In genomic region chr17:73790284-73791020, GRCm38 (mm10) we compare ENCODE assay signal across 18 mouse cellular contexts. TPM values are rescaled to one million over a fixed set of nuclear protein-coding genes. Genes with fewer than 3 reads are reported as not detected.
A peak's percentile ranks its signal among the peaks of the same experiment; 100 is the strongest.
DNase-seq lines count a peak whose midpoint lies in the region; ATAC-seq and TF ChIP-seq lines count a peak whose summit lies in the region.
"Had no signal": no experiment of that assay in that cellular context is flagged by ENCODE, and none has a peak within 500 bp of the region (broad histone marks: within the 10 kb centered on the region; RNA-seq: fewer than 3 reads in every experiment).

No protein-coding gene starts in this region.

- ATAC-seq in hindbrain, embryonic 16.5 days, result no peak
- ATAC-seq in lung, postnatal 0 days, result no peak
- peak; percentile 30; the same call in 1 of the 2 replicates for ATAC-seq in midbrain, embryonic 15.5 days (replicated peaks)
- ATAC-seq: liver, postnatal 0 days had no signal

- TF ChIP-seq CTCF in lung, postnatal 0 days (IDR thresholded peaks at IDR 0.05), result no peak
- no peak for TF ChIP-seq CTCF in lung, adult 2 months (IDR thresholded peaks at IDR 0.05; ENCODE audit: insufficient read depth, low read length)

- H3K27ac ChIP-seq in hindbrain, embryonic 10.5 days, result peak overlapping the region; percentile 47
- H3K27ac ChIP-seq in hindbrain, embryonic 16.5 days (ENCODE audit: low read depth, low read length), result no peak overlapping the region
- H3K27ac ChIP-seq in lung, postnatal 0 days (ENCODE audit: low read length), result no peak overlapping the region
- peak overlapping the region; percentile 53 for H3K27ac ChIP-seq in midbrain, embryonic 15.5 days
- H3K27ac ChIP-seq: heart, adult 2 months; limb, embryonic 12.5 days; neural tube, embryonic 12.5 days had no signal

- H3K9ac ChIP-seq in hindbrain, embryonic 16.5 days (ENCODE audit: low read depth, low read length), result no peak overlapping the region
- no peak overlapping the region for H3K9ac ChIP-seq in lung, postnatal 0 days (replicated peaks; ENCODE audit: low read depth)
- no peak overlapping the region for H3K9ac ChIP-seq in midbrain, embryonic 15.5 days
- H3K9ac ChIP-seq: limb, embryonic 12.5 days; liver, postnatal 0 days; neural tube, embryonic 12.5 days had no signal

- H3K4me1 ChIP-seq in hindbrain, embryonic 10.5 days (replicated peaks), result peaks cover 12% of the 10 kb centered on the region; the same call in 1 of the 2 replicates
- H3K4me1 ChIP-seq in hindbrain, embryonic 16.5 days (ENCODE audit: control insufficient read depth, insufficient read depth, low read depth, low read length), result no peaks in the 10 kb centered on the region
- H3K4me1 ChIP-seq in lung, postnatal 0 days (ENCODE audit: insufficient read depth, low read depth, low read length), result no peaks in the 10 kb centered on the region
- H3K4me1 ChIP-seq in lung, adult 2 months (ENCODE audit: control insufficient read depth, insufficient read depth, low read length), result no peaks in the 10 kb centered on the region; the same call in 1 of the 2 replicates
- peaks cover 11% of the 10 kb centered on the region for H3K4me1 ChIP-seq in midbrain, embryonic 15.5 days
- H3K4me1 ChIP-seq: limb, embryonic 12.5 days; neural tube, embryonic 12.5 days had no signal

- no peaks in the 10 kb centered on the region for H3K36me3 ChIP-seq in hindbrain, embryonic 10.5 days
- no peaks in the 10 kb centered on the region for H3K36me3 ChIP-seq in hindbrain, embryonic 16.5 days (ENCODE audit: control insufficient read depth, insufficient read depth, low read length)
- no peaks in the 10 kb centered on the region for H3K36me3 ChIP-seq in lung, postnatal 0 days (ENCODE audit: insufficient read depth, low read length)
- H3K36me3 ChIP-seq in midbrain, embryonic 15.5 days (replicated peaks), result no peaks in the 10 kb centered on the region
- H3K36me3 ChIP-seq: limb, embryonic 12.5 days; neural tube, embryonic 12.5 days had no signal

- no peaks in the 10 kb centered on the region for H3K9me3 ChIP-seq in hindbrain, embryonic 10.5 days
- no peaks in the 10 kb centered on the region for H3K9me3 ChIP-seq in hindbrain, embryonic 16.5 days (ENCODE audit: control insufficient read depth, low read length)
- no peaks in the 10 kb centered on the region for H3K9me3 ChIP-seq in lung, postnatal 0 days (ENCODE audit: low read length)
- H3K9me3 ChIP-seq in midbrain, embryonic 15.5 days, result no peaks in the 10 kb centered on the region
- H3K9me3 ChIP-seq: limb, embryonic 12.5 days; megakaryocyte, embryonic 14.5 days; neural tube, embryonic 12.5 days had no signal

- TF ChIP-seq EP300 in lung, postnatal 0 days (IDR thresholded peaks at IDR 0.05), result no peak

- DNase-seq in cerebellum, postnatal 10 days, result peak; percentile 41 to 43
- no peak for DNase-seq in cerebellum, adult 9-11 months
- DNase-seq in hindbrain, embryonic 10.5 days (ENCODE audit: low spot score), result no peak
- DNase-seq in lung, postnatal 0 days (ENCODE audit: low spot score), result peak; percentile 72
- DNase-seq in lung, adult 2 months, result no peak
- no peak for DNase-seq in layer of hippocampus, adult 9-10 months (ENCODE audit: low spot score)
- DNase-seq: cerebellum, adult 11-12 months; heart, adult 2 months; liver, postnatal 0 days; spleen, adult 18-20 months; thymus, postnatal 14 days had no signal

- no peaks in the 10 kb centered on the region for H3K27me3 ChIP-seq in hindbrain, embryonic 10.5 days (ENCODE audit: insufficient read depth, poor library complexity, severe bottlenecking)
- no peaks in the 10 kb centered on the region for H3K27me3 ChIP-seq in hindbrain, embryonic 16.5 days (replicated peaks; ENCODE audit: control insufficient read depth, insufficient read depth, low read length)
- H3K27me3 ChIP-seq in lung, postnatal 0 days (replicated peaks; ENCODE audit: insufficient read depth, low read length), result no peaks in the 10 kb centered on the region
- no peaks in the 10 kb centered on the region for H3K27me3 ChIP-seq in midbrain, embryonic 15.5 days (replicated peaks)
- H3K27me3 ChIP-seq: CH12.LX; limb, embryonic 12.5 days; neural tube, embryonic 12.5 days had no signal

- 29% methylated on average over 12 of the region's 12 CpGs for WGBS in hindbrain, embryonic 10.5 days
- WGBS in hindbrain, embryonic 16.5 days, result 24% methylated on average over 12 of the region's 12 CpGs
- WGBS in lung, postnatal 0 days, result 35% methylated on average over 12 of the region's 12 CpGs
- 33% methylated on average over 12 of the region's 12 CpGs for WGBS in lung, adult 2 months
- WGBS in midbrain, embryonic 15.5 days, result 18% methylated on average over 12 of the region's 12 CpGs

- TF ChIP-seq POLR2A in lung, adult 2 months (IDR thresholded peaks at IDR 0.05; ENCODE audit: borderline replicate concordance, extremely low read depth, low read depth, low read length), result no peak

- no peak overlapping the region for H3K4me2 ChIP-seq in hindbrain, embryonic 16.5 days (ENCODE audit: low read length)
- no peak overlapping the region for H3K4me2 ChIP-seq in lung, postnatal 0 days (replicated peaks; ENCODE audit: low read depth, low read length)
- no peak overlapping the region for H3K4me2 ChIP-seq in midbrain, embryonic 15.5 days
- H3K4me2 ChIP-seq: limb, embryonic 12.5 days; neural tube, embryonic 12.5 days had no signal

- H3K4me3 ChIP-seq in hindbrain, embryonic 10.5 days, result no peak overlapping the region
- H3K4me3 ChIP-seq in hindbrain, embryonic 16.5 days (ENCODE audit: low read length), result no peak overlapping the region
- no peak overlapping the region for H3K4me3 ChIP-seq in lung, postnatal 0 days (ENCODE audit: low read depth, low read length)
- no peak overlapping the region for H3K4me3 ChIP-seq in lung, adult 2 months (replicated peaks; ENCODE audit: extremely low read depth, low read depth, low read length)
- H3K4me3 ChIP-seq in midbrain, embryonic 15.5 days, result no peak overlapping the region
- H3K4me3 ChIP-seq: erythroblast, embryonic 14.5 days; heart, adult 2 months; limb, embryonic 12.5 days; megakaryocyte, embryonic 14.5 days; neural tube, embryonic 12.5 days had no signal

RNA-seq across cellular contexts. Expression of gene Ehd3, which starts 13.5 kb away (rescaled TPM):
- 10.3 and 11.8 TPM in 2 replicates for polyA plus RNA-seq in hindbrain, embryonic 10.5 days (2016; fragmentation: Nextera tagmentation; extraction: Ambion mirVana)
- polyA plus RNA-seq in hindbrain, embryonic 16.5 days (2015; fragmentation: Nextera tagmentation; extraction: Ambion mirVana), result 26.5 and 29.8 TPM in 2 replicates
- polyA plus RNA-seq in lung, postnatal 0 days (2015; fragmentation: Nextera tagmentation; extraction: Ambion mirVana), result 4.7 and 5.1 TPM in 2 replicates
- 11.3 and 12.7 TPM in 2 replicates for polyA plus RNA-seq in lung, adult 2 months (2012; rRNA removed)
- 20.2 and 22.2 TPM in 2 replicates for polyA plus RNA-seq in midbrain, embryonic 15.5 days (2015; fragmentation: Nextera tagmentation; extraction: Ambion mirVana)

Comparison
In these comparisons a context has a peak if more than half of its experiments do, and no peak if none do; other contexts are left out.
1. DNase-seq: peak in cerebellum, postnatal 10 days (2 of 2) and lung, postnatal 0 days (single experiment); none in cerebellum, adult 9-11 months (single experiment), hindbrain, embryonic 10.5 days (single experiment), lung, adult 2 months (single experiment) and layer of hippocampus, adult 9-10 months (single experiment).
2. H3K27ac ChIP-seq: peak in hindbrain, embryonic 10.5 days (single experiment) and midbrain, embryonic 15.5 days (single experiment); none in hindbrain, embryonic 16.5 days (single experiment) and lung, postnatal 0 days (single experiment).